Mouse (Mus musculus) telencephalon, adult 2 months (tissue): Measurements from ENCODE around the gene Gdf3.
"Not testable (repeated sequence)": the region's sequence is repeated elsewhere in the genome, so short reads cannot be mapped to it uniquely, and the experiment has no call there.

Source experiments
- DNase-seq: peaks from one replicate; pipeline ENCODE4 v3.0.0-alpha.2; 2011; ENCODE audit warnings: low read depth, low spot score

Gdf3 gene

GRCm38 (mm10) chr6:122609771-122610170 lies at the start of gene Gdf3:
TSS of gene Gdf3 (minus strand) at chr6:122610087.
- DNase-seq: no peak

GRCm38 (mm10) chr6:122659567-122659966 lies 49.7 kb upstream of the Gdf3 start:
- DNase-seq: no peak

- no peak for DNase-seq
These were observed 47.7 kb upstream of the Gdf3 start for GRCm38 (mm10) chr6:122657630-122658029.

GRCm38 (mm10) chr6:122654301-122654700 lies 44.4 kb upstream of the Gdf3 start:
- DNase-seq: no peak

- no peak for DNase-seq
These were observed 40.6 kb upstream of the Gdf3 start for GRCm38 (mm10) chr6:122650398-122650980.

GRCm38 (mm10) chr6:122649903-122650302 lies 40.0 kb upstream of the Gdf3 start:
- DNase-seq: no peak

- not testable (repeated sequence) for DNase-seq
These were observed 34.3 kb upstream of the Gdf3 start for GRCm38 (mm10) chr6:122644196-122644595.

- DNase-seq: not testable (repeated sequence)
These were observed 27.7 kb upstream of the Gdf3 start for GRCm38 (mm10) chr6:122637566-122637965.

GRCm38 (mm10) chr6:122636666-122637065 lies 26.8 kb upstream of the Gdf3 start:
- DNase-seq: no peak

GRCm38 (mm10) chr6:122635315-122635714 lies 25.4 kb upstream of the Gdf3 start:
- DNase-seq: no peak

- no peak for DNase-seq
These were observed 23.5 kb upstream of the Gdf3 start for GRCm38 (mm10) chr6:122633411-122633810.

GRCm38 (mm10) chr6:122627469-122628108 lies 17.7 kb upstream of the Gdf3 start:
- DNase-seq: no peak

GRCm38 (mm10) chr6:122626110-122626509 lies 16.2 kb upstream of the Gdf3 start, which contains the start of gene Dppa3:
TSS of gene Dppa3 (plus strand) at chr6:122626410.
- DNase-seq: no peak

- DNase-seq: no peak
These were observed 15.3 kb upstream of the Gdf3 start for GRCm38 (mm10) chr6:122625156-122625555.

GRCm38 (mm10) chr6:122624480-122624879 lies 14.6 kb upstream of the Gdf3 start:
- DNase-seq: no peak

- DNase-seq: no peak
These were observed 11.2 kb upstream of the Gdf3 start for GRCm38 (mm10) chr6:122621066-122621465.

- DNase-seq: no peak
These were observed 6.1 kb upstream of the Gdf3 start for GRCm38 (mm10) chr6:122616022-122616421.

- no peak for DNase-seq
These were observed 4.2 kb upstream of the Gdf3 start for GRCm38 (mm10) chr6:122614047-122614446.

GRCm38 (mm10) chr6:122612426-122612825 lies 2.5 kb upstream of the Gdf3 start:
- DNase-seq: no peak

GRCm38 (mm10) chr6:122609377-122609728 lies 534 bp downstream of the Gdf3 start:
- DNase-seq: no peak

- no peak for DNase-seq
These were observed 1.2 kb downstream of the Gdf3 start for GRCm38 (mm10) chr6:122608434-122609376.

- no peak for DNase-seq
These were observed 2.2 kb downstream of the Gdf3 start for GRCm38 (mm10) chr6:122607700-122608099.
